Mouse (Mus musculus): Measurements from ENCODE around the gene Chst12. TPM values are rescaled to one million over a fixed set of nuclear protein-coding genes. Genes with fewer than 3 reads are reported as not detected.
A peak's percentile ranks its signal among the peaks of the same experiment; 100 is the strongest.

The Chst12 gene
- polyA plus RNA-seq, 1 experiment from 2014 or later: 22.6 TPM

- WGBS: 73% methylated on average over 8 of the region's 8 CpGs
- Histone ChIP-seq H3K9ac (ENCODE audit: low read length) (no peak overlapping the region), H3K4me1 (ENCODE audit: control insufficient read depth, insufficient read depth, low read length) (peaks cover 26% of the 10 kb centered on the region), H3K4me3 (replicated peaks; ENCODE audit: low read length) (no peak overlapping the region), H3K9me3 (replicated peaks; ENCODE audit: control insufficient read depth, low read length) (no peaks in the 10 kb centered on the region), H3K36me3 (ENCODE audit: control insufficient read depth, insufficient read depth, low read length) (no peaks in the 10 kb centered on the region), H3K4me2 (ENCODE audit: low read depth, low read length) (no peak overlapping the region), H3K27ac (ENCODE audit: low read length) (peak overlapping the region; percentile 57; the same call in 1 of the 2 replicates), H3K27me3 (ENCODE audit: control insufficient read depth, insufficient read depth, low read length) (no peaks in the 10 kb centered on the region)
- no peak for ATAC-seq (ENCODE audit: insufficient read depth, low FRiP score)
These were observed 8.6 kb downstream of the Chst12 start for GRCm38 (mm10) chr5:140513921-140514320.

- no peak; the same call in 1 of the 2 replicates for ATAC-seq (ENCODE audit: insufficient read depth, low FRiP score)
- no peaks in the 10 kb centered on the region for H3K27me3 ChIP-seq (ENCODE audit: control insufficient read depth, insufficient read depth, low read length)
- H3K4me2 ChIP-seq (ENCODE audit: low read depth, low read length): 0 out of 2 replicates have a peak overlapping the region, but pooled peaks have one; percentile 9
- no peaks in the 10 kb centered on the region for H3K36me3 ChIP-seq (ENCODE audit: control insufficient read depth, insufficient read depth, low read length)
- peaks cover 24% of the 10 kb centered on the region for H3K4me1 ChIP-seq (ENCODE audit: control insufficient read depth, insufficient read depth, low read length)
- H3K9ac ChIP-seq (ENCODE audit: low read length): peak overlapping the region; percentile 43
- H3K27ac ChIP-seq (ENCODE audit: low read length): peak overlapping the region; percentile 57; the same call in 1 of the 2 replicates
- whole genome bisulfite sequencing: 31% methylated on average over 7 of the region's 7 CpGs
- H3K9me3 ChIP-seq (replicated peaks; ENCODE audit: control insufficient read depth, low read length): no peaks in the 10 kb centered on the region
- no peak overlapping the region for H3K4me3 ChIP-seq (replicated peaks; ENCODE audit: low read length)
These were observed 9.6 kb downstream of the Chst12 start for GRCm38 (mm10) chr5:140514799-140515486.

GRCm38 (mm10) chr5:140517159-140517920 lies 12.0 kb downstream of the Chst12 start:
- H3K27ac ChIP-seq (ENCODE audit: low read length): no peak overlapping the region
- 87% methylated on average over 21 of the region's 21 CpGs for WGBS
- H3K9ac ChIP-seq (ENCODE audit: low read length): no peak overlapping the region
- no peak for ATAC-seq (ENCODE audit: insufficient read depth, low FRiP score)
- no peaks in the 10 kb centered on the region for H3K27me3 ChIP-seq (ENCODE audit: control insufficient read depth, insufficient read depth, low read length)
- H3K4me3 ChIP-seq (replicated peaks; ENCODE audit: low read length): no peak overlapping the region
- H3K9me3 ChIP-seq (replicated peaks; ENCODE audit: control insufficient read depth, low read length): no peaks in the 10 kb centered on the region
- peaks cover 18% of the 10 kb centered on the region; the same call in 1 of the 2 replicates for H3K4me1 ChIP-seq (ENCODE audit: control insufficient read depth, insufficient read depth, low read length)
- no peak overlapping the region for H3K4me2 ChIP-seq (ENCODE audit: low read depth, low read length)
- no peaks in the 10 kb centered on the region for H3K36me3 ChIP-seq (ENCODE audit: control insufficient read depth, insufficient read depth, low read length)

- Histone ChIP-seq H3K27me3 (ENCODE audit: control insufficient read depth, insufficient read depth, low read length) (no peaks in the 10 kb centered on the region), H3K9me3 (replicated peaks; ENCODE audit: control insufficient read depth, low read length) (no peaks in the 10 kb centered on the region), H3K4me3 (replicated peaks; ENCODE audit: low read length) (no peak overlapping the region), H3K9ac (ENCODE audit: low read length) (no peak overlapping the region), H3K4me1 (ENCODE audit: control insufficient read depth, insufficient read depth, low read length) (peaks cover 18% of the 10 kb centered on the region; the same call in 1 of the 2 replicates), H3K27ac (ENCODE audit: low read length) (no peak overlapping the region), H3K4me2 (ENCODE audit: low read depth, low read length) (no peak overlapping the region), H3K36me3 (ENCODE audit: control insufficient read depth, insufficient read depth, low read length) (no peaks in the 10 kb centered on the region)
- WGBS: 61% methylated on average over 4 of the region's 4 CpGs
- ATAC-seq (ENCODE audit: insufficient read depth, low FRiP score): no peak
These were observed 12.5 kb downstream of the Chst12 start for GRCm38 (mm10) chr5:140517921-140518230.

- Histone ChIP-seq H3K27me3 (ENCODE audit: control insufficient read depth, insufficient read depth, low read length) (no peaks in the 10 kb centered on the region), H3K27ac (ENCODE audit: low read length) (no peak overlapping the region), H3K4me2 (ENCODE audit: low read depth, low read length) (no peak overlapping the region), H3K4me3 (replicated peaks; ENCODE audit: low read length) (no peak overlapping the region), H3K9me3 (replicated peaks; ENCODE audit: control insufficient read depth, low read length) (peaks cover 9% of the 10 kb centered on the region; the same call in 1 of the 2 replicates), H3K9ac (ENCODE audit: low read length) (no peak overlapping the region), H3K4me1 (ENCODE audit: control insufficient read depth, insufficient read depth, low read length) (0 out of 2 replicates have a peak, but pooled peaks cover 10% of the 10 kb centered on the region), H3K36me3 (ENCODE audit: control insufficient read depth, insufficient read depth, low read length) (peaks cover 18% of the 10 kb centered on the region)
- 74% methylated on average over 1 of the region's 1 CpGs for WGBS
- ATAC-seq (ENCODE audit: insufficient read depth, low FRiP score): no peak
These were observed 15.8 kb downstream of the Chst12 start for GRCm38 (mm10) chr5:140521196-140521595.

GRCm38 (mm10) chr5:140526754-140527153 lies 21.4 kb downstream of the Chst12 start:
- H3K36me3 ChIP-seq (ENCODE audit: control insufficient read depth, insufficient read depth, low read length): peaks cover 18% of the 10 kb centered on the region
- no peak overlapping the region for H3K27ac ChIP-seq (ENCODE audit: low read length)
- no peak overlapping the region for H3K4me2 ChIP-seq (ENCODE audit: low read depth, low read length)
- no peak overlapping the region for H3K4me3 ChIP-seq (replicated peaks; ENCODE audit: low read length)
- H3K27me3 ChIP-seq (ENCODE audit: control insufficient read depth, insufficient read depth, low read length): no peaks in the 10 kb centered on the region
- no peak overlapping the region for H3K9ac ChIP-seq (ENCODE audit: low read length)
- no peaks in the 10 kb centered on the region for H3K4me1 ChIP-seq (ENCODE audit: control insufficient read depth, insufficient read depth, low read length)
- 95% methylated on average over 2 of the region's 2 CpGs for WGBS
- H3K9me3 ChIP-seq (replicated peaks; ENCODE audit: control insufficient read depth, low read length): peaks cover 9% of the 10 kb centered on the region; the same call in 1 of the 2 replicates
- ATAC-seq (ENCODE audit: insufficient read depth, low FRiP score): no peak

GRCm38 (mm10) chr5:140538111-140538683 lies 32.8 kb downstream of the Chst12 start:
- no peak overlapping the region for H3K27ac ChIP-seq (ENCODE audit: low read length)
- H3K4me1 ChIP-seq (ENCODE audit: control insufficient read depth, insufficient read depth, low read length): peaks cover 3% of the 10 kb centered on the region; the same call in 1 of the 2 replicates
- H3K4me3 ChIP-seq (replicated peaks; ENCODE audit: low read length): no peak overlapping the region
- H3K36me3 ChIP-seq (ENCODE audit: control insufficient read depth, insufficient read depth, low read length): no peaks in the 10 kb centered on the region
- H3K9me3 ChIP-seq (replicated peaks; ENCODE audit: control insufficient read depth, low read length): no peaks in the 10 kb centered on the region
- H3K9ac ChIP-seq (ENCODE audit: low read length): no peak overlapping the region
- no peaks in the 10 kb centered on the region for H3K27me3 ChIP-seq (ENCODE audit: control insufficient read depth, insufficient read depth, low read length)
- ATAC-seq (ENCODE audit: insufficient read depth, low FRiP score): no peak
- no peak overlapping the region for H3K4me2 ChIP-seq (ENCODE audit: low read depth, low read length)
- WGBS: 73% methylated on average over 13 of the region's 13 CpGs

GRCm38 (mm10) chr5:140540106-140540505 lies 34.8 kb downstream of the Chst12 start:
- Histone ChIP-seq H3K36me3 (ENCODE audit: control insufficient read depth, insufficient read depth, low read length) (no peaks in the 10 kb centered on the region), H3K4me1 (ENCODE audit: control insufficient read depth, insufficient read depth, low read length) (peaks cover 3% of the 10 kb centered on the region; the same call in 1 of the 2 replicates), H3K27ac (ENCODE audit: low read length) (no peak overlapping the region), H3K4me2 (ENCODE audit: low read depth, low read length) (no peak overlapping the region), H3K27me3 (ENCODE audit: control insufficient read depth, insufficient read depth, low read length) (no peaks in the 10 kb centered on the region), H3K9me3 (replicated peaks; ENCODE audit: control insufficient read depth, low read length) (no peaks in the 10 kb centered on the region), H3K9ac (ENCODE audit: low read length) (no peak overlapping the region), H3K4me3 (replicated peaks; ENCODE audit: low read length) (no peak overlapping the region)
- ATAC-seq (ENCODE audit: insufficient read depth, low FRiP score): peak; percentile 54; the same call in 1 of the 2 replicates
- 14% methylated on average over 8 of the region's 8 CpGs for WGBS

All from stomach, embryonic 16.5 days (tissue).